Mouse (Mus musculus): ENCODE measurements around the gene Zbtb8b. TPM values are rescaled to one million over a fixed set of nuclear protein-coding genes. Genes with fewer than 3 reads are reported as not detected.
"Not testable (repeated sequence)": the region's sequence is repeated elsewhere in the genome, so short reads cannot be mapped to it uniquely, and the experiment has no call there.

Zbtb8b gene
- total RNA-seq, 2 experiments from 2014 or later, result 1.1 TPM

DNA sequence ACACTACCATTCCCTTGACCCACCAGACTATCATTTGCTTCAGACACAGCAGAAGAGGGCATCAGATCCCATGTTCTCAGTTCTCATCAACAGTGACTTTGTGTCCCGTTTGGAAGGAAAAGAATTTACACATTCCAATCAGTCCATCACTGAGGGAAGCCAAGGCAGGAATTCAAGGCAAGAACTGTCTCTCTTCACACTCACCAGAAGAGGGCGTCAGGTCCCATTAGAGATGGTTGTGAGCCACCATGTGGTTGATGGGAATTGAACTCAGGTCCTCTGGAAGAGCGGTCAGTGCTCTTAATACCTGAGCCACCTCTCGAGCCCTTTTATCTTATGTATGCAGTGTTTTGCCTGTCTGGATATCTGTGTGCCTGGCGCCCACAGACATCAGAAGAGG, 22.3 kb downstream of the Zbtb8b start:
- no peak for DNase-seq (ENCODE audit: low spot score in 2 of 2)

DNA sequence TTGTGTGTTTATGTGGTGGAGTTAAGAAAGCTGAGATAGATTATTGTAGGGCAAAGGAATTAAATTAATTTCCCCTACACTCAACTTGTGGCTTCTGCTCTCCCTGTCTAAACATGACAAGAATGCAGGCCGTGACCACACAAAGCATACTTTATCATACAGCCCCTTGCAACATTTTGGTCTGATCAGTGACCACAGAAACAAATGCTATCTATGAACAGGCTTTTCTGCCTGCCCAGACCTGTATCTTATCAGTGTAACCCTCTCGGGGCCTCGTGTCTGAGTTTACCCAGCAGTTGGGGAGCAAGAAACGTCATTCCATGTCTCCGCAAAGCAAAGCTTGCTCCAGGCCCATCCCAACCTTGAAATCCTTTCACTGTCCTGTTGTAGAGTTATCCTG, 24.2 kb downstream of the Zbtb8b start:
- no peak for DNase-seq (ENCODE audit: low spot score in 2 of 2)

DNA sequence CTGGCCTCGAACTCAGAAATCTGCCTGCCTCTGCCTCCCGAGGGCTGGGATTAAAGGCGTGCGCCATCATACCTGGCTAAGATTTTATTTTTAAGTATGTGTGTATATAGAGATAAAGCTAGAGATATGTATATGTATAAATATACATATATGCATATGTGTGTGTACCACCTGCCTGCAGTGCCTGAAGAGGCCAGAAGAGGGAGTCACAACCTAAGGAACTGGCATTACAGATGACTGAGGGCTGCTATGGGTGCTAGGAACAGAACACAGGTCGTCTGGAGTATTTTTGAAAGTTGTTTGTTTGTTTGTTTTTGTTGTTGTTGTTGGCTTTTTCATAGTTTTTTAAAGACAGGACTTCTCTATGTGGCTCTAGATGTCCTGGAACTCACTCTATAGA, 24.8 kb downstream of the Zbtb8b start:
- DNase-seq (ENCODE audit: low spot score in 2 of 2), result no peak

DNA sequence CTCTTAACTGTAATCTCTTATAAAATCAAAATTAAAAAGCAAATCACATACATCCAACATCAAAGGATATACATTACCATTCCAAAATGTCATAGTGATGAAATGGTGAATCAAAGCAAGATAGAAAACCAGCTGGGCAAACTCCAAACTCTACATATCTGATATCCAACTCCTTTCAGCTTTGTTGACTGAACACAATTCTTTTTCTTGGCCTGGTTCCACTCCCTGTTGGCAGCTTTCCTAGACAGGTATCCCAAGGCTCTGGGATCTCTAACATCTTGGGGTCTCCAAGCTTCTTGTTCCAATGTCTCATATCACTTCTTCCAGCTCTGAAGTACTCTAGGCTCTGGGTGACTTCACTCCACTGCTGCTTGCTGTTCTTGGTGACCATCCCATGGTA, 29.7 kb downstream of the Zbtb8b start:
- no peak for DNase-seq (ENCODE audit: low spot score in 2 of 2)

DNA sequence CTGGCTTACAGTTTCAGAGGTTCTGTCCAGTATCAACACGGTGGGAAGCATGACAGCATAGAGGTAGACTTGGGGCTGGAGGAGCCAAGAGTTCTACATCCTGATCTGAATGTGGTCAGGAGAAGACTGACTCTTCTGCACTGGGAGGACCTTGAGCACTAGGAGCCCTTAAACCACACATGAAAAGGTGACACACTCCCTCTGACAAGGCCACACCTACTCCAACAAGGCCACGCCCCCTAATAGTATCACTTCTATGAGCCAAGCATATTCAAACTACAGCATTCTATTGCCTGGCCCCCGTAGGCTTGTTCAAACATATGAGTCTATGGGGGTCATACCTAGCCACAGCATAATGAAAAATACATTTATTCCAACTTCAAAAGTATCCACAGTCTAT, 30.1 kb downstream of the Zbtb8b start:
- not testable (repeated sequence) for DNase-seq (ENCODE audit: low spot score in 2 of 2)

- peak; percentile 37 to 56 for DNase-seq (ENCODE audit: low spot score in 2 of 2)
These were observed 34.2 kb downstream of the Zbtb8b start for GRCm38 (mm10) chr4:129406447-129406846.

DNA sequence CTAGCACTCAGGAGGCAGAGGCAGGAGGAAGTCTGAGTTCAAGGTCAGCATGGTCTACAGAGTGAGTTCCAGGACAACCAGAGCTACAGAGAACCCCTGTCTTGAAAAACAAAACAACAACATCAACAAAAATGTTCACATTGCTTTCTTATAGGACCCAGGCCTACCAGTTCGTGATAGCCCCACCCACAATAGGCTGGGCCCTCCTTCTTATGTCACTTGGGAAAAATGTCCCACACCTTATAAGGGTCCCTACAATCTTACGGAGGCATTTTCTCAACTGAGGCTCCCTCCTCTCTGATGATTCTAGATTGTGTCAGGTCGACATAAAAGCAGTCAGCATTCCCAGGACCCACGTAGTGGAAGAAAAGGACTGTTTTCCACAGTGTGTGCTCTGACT, 40.8 kb downstream of the Zbtb8b start:
- DNase-seq (ENCODE audit: low spot score in 2 of 2), result no peak

DNA sequence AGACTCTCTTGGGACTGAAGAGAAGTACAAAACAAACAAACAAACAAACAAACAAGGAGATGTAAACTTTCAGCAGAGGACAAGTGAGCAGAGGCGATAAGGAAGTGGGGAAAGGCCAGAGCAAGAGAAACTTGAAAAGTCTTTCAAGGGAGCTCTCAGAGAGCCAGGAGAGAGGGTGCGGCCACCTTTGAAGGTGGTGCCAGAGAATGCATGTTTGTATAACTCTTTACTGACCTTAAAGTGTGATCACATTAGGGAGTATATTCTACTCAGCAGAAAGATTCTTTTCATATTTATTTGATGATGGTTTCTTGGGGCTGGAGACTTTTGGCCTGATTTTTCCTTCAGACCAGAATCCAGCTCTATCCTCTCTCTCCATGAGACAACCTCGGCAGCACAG, 43.7 kb downstream of the Zbtb8b start:
- no peak for DNase-seq (ENCODE audit: low spot score in 2 of 2)

- DNase-seq (ENCODE audit: low spot score in 2 of 2), result no peak
These were observed 46.4 kb downstream of the Zbtb8b start for GRCm38 (mm10) chr4:129394089-129394870.

- DNase-seq (ENCODE audit: low spot score in 2 of 2), result no peak
These were observed 49.6 kb downstream of the Zbtb8b start for GRCm38 (mm10) chr4:129390936-129391557.

DNA sequence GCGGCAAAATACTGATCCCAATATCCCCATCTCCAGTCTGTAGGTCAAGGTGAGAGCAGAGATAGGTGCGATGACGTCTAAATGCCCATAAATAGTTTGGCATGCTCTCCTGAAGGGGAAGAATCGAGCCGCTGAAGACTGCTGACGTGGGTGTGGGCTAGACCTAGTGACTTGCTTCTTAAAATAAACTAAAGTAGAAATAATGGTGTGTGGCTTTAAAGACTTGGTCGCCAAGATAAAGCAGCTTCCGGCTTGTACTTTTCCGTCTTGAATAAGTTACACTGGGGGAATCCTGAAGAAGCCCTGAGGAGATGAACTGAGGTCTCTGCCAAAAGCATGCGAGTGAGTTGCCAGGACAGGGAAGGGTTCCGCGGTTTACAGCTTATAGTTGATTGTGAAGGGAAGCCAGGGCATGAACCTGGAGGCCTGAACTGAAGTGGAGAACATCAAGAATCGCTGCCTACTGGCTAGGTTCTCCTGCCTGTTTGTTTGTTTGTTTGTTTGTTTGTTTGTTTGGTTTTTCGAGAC, 50.4 kb downstream of the Zbtb8b start:
- no peak for DNase-seq (ENCODE audit: low spot score in 2 of 2)

DNA sequence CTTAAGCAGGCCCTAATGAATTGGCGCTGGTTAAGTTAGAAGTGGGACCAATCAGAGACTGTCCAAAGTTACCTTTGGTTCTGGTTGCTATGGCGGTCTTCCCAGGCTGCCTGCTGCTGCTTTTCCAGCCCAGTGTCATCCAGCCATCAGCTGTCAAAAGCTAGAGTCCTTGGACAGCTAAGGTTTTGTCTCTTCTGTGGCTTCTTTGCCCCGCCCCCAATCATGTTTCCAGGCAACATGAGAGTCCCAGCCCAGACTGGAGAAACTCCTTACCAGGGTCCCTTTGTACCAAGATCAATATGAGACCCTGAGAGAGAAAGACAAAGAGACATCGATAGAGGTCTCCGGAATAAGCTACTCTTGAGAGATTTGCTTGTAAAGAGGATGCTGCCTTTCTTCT, 52.2 kb downstream of the Zbtb8b start:
- DNase-seq (ENCODE audit: low spot score in 2 of 2), result no peak

- no peak for DNase-seq (ENCODE audit: low spot score in 2 of 2)
These were observed 53.7 kb downstream of the Zbtb8b start for GRCm38 (mm10) chr4:129386989-129387388.

DNA sequence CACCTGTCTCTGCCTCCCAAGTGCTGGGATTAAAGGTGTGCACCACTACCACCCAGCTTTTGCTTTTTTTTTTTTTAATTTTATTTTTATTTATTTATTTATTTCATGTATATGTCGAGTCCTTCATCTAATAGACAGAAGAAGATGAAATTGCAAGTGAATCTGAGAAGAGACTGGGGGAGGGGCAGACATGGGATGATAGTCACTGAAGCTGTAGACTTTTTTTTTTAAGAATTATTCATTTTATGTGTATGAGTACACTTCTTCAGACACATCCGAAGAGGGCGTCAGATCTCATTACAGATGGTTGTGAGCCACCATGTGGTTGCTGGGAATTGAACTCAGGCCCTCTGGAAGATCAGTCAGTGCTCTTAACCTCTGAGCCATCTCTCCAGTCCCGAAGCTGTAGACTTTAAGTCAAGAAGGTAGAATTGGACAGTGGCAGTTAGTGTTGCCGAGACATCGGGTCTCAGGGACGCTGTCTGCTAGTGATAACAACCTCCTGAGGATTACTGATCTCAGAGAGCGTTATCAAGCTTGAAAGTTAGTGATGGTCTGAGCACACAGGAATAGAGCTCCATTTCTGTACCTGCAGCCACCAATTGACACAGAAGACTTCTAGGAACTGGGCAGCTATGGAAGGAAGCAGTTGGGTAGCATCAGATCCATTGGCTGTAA, 54.2 kb downstream of the Zbtb8b start:
- DNase-seq (ENCODE audit: low spot score in 2 of 2), result no peak

GRCm38 (mm10) chr4:129385685-129386084, 55.0 kb downstream of the Zbtb8b start:
- DNase-seq (ENCODE audit: low spot score in 2 of 2), result no peak

DNA sequence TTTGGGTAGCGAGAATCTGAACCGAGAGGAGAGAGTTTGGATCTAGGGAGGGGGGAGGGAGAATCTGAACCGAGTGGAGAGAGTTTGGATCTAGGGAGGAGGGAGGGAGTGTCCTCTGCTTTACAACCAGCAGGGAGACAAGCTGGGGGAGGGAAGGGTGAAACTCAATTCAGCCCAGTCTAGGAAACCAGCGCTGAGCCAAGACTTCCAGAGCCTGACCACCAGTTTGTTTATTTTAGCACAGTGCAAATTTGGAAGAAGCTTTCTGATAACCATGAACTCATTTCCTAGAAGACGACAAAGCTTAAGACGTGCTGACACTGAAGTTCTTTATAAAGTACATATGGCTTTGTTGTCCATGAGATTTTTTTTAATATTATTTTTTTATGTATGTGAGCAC, 56.2 kb downstream of the Zbtb8b start:
- DNase-seq (ENCODE audit: low spot score in 2 of 2), result no peak

GRCm38 (mm10) chr4:129383586-129383985, 57.1 kb downstream of the Zbtb8b start:
- DNase-seq (ENCODE audit: low spot score in 2 of 2), result no peak

DNA sequence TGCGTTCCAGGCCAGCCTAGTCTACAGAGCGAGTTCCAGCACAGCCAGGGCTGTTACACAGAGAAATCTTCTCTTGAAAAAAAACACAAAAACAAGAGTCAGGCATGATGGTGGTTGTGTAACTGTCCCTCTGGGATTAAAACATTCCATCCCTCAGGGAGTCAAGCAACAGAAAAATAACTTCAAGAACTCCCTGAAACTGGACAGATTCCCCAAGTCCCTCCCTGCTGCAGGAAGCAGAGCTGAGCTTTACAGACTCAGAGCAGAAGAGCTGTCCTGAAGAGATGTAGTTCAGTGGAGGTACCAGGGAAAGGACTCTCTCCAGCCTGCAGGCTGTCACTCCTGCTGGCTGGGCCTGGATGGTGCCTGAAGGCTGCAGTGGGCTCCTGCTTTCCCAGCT, 58.2 kb downstream of the Zbtb8b start:
- DNase-seq (ENCODE audit: low spot score in 2 of 2), result no peak

DNA sequence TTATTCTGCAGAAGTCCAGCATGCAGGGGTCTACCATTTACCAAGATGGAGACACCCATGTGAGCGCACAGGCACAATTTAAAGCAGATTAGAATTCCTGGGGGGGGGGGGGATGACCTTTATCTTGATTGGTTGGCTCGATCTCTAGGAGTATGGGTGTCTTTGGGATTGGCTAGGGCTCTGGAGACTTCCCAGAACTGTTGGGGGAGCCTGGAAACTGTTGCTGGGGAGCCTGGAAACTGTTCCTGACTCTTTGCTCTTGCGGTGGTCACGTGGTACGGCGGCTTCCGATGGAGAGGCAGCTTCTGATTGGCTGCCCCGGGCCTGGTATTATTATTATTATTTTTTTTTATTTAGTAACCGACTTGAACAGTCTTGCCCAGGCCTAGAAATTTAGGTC, 58.6 kb downstream of the Zbtb8b start:
- DNase-seq (ENCODE audit: low spot score in 2 of 2), result no peak

DNA sequence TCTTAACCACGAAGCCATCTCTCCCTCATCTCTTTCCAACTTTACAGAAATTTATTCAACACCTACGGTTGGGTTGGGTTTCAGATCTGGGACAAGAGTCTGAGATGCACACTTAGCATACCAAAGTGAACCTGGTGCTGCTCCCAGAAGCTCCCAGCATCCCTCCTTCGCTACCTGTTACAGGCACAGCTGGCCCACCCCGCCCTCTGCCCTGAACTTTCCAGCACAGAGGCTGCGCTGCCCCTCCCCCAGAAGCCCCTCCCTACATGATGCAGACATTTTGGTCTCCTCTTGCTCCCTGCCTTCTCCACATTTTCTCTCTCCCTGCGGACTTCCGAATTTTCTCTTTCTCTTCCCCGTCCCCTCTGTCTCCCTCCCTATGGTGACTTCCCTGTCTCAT, 59.5 kb downstream of the Zbtb8b start:
- no peak for DNase-seq (ENCODE audit: low spot score in 2 of 2)

DNA sequence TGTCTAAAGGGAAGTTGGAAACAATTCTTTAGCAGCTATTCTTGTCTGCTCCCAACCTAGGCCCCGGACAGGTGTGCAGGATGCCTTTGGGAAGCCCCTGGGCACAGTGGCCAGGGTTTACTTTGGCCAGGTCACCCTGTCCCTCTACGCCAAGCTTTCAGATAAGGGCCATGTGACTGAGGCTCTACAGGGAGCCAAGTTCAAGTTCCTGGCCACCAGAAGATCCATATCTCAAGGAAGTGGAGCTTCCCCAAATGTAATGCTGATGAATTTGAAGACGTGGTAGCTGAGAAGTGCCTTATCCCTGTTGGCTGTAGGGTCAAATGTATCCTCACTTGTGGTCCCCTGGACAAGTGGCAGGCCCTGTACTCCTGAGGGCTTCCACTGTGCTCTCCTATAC, 60.8 kb downstream of the Zbtb8b start:
- DNase-seq (ENCODE audit: low spot score in 2 of 2), result no peak

Measured in adrenal gland, postnatal 4 days (tissue).